Mouse (Mus musculus): Measurements from ENCODE around the gene Polr2e. TPM values are rescaled to one million over a fixed set of nuclear protein-coding genes. Genes with fewer than 3 reads are reported as not detected.

Polr2e gene
- polyA plus RNA-seq, 1 experiment from 2014 or later: 308 TPM

Other genes starting within 250 kb of the Polr2e start
- not detected in 2 replicates for gene Prss57, start 248.8 kb downstream of the Polr2e start, polyA plus RNA-seq (2014; fragmentation: Nextera tagmentation; extraction: Ambion mirVana)
- gene Palm, start 246.2 kb downstream of the Polr2e start, polyA plus RNA-seq (2014; fragmentation: Nextera tagmentation; extraction: Ambion mirVana): 108 and 109 TPM in 2 replicates
- 0.21 and 0.29 TPM in 2 replicates for gene Misp, start 218.8 kb downstream of the Polr2e start, polyA plus RNA-seq (2014; fragmentation: Nextera tagmentation; extraction: Ambion mirVana)
- 328 and 351 TPM in 2 replicates for gene Ptbp1, start 185.4 kb downstream of the Polr2e start, polyA plus RNA-seq (2014; fragmentation: Nextera tagmentation; extraction: Ambion mirVana)
- 16.0 and 19.6 TPM in 2 replicates for gene Prtn3, start 165.3 kb downstream of the Polr2e start, polyA plus RNA-seq (2014; fragmentation: Nextera tagmentation; extraction: Ambion mirVana)
- 95.1 and 95.7 TPM in 2 replicates for gene Plppr3, start 165.2 kb downstream of the Polr2e start, polyA plus RNA-seq (2014; fragmentation: Nextera tagmentation; extraction: Ambion mirVana)
- 0.20 TPM in 1 of 2 replicates, not detected in the other for gene Elane, start 153.5 kb downstream of the Polr2e start, polyA plus RNA-seq (2014; fragmentation: Nextera tagmentation; extraction: Ambion mirVana)
- gene Cfd, start 148.9 kb downstream of the Polr2e start, polyA plus RNA-seq (2014; fragmentation: Nextera tagmentation; extraction: Ambion mirVana): not detected in 2 replicates
- gene Med16, start 130.9 kb downstream of the Polr2e start, polyA plus RNA-seq (2014; fragmentation: Nextera tagmentation; extraction: Ambion mirVana): 43.1 and 43.8 TPM in 2 replicates
- gene Gm26602, start 128.9 kb downstream of the Polr2e start, polyA plus RNA-seq (2014; fragmentation: Nextera tagmentation; extraction: Ambion mirVana): 6.7 TPM in 1 of 2 replicates, not detected in the other
- 0.21 and 0.34 TPM in 2 replicates for gene Kiss1r, start 122.8 kb downstream of the Polr2e start, polyA plus RNA-seq (2014; fragmentation: Nextera tagmentation; extraction: Ambion mirVana)
- gene R3hdm4, start 118.6 kb downstream of the Polr2e start, polyA plus RNA-seq (2014; fragmentation: Nextera tagmentation; extraction: Ambion mirVana): 133 and 138 TPM in 2 replicates
- 11.8 and 12.9 TPM in 2 replicates for gene Arid3a, start 112.8 kb downstream of the Polr2e start, polyA plus RNA-seq (2014; fragmentation: Nextera tagmentation; extraction: Ambion mirVana)
- 141 and 144 TPM in 2 replicates for gene Wdr18, start 79.6 kb downstream of the Polr2e start, polyA plus RNA-seq (2014; fragmentation: Nextera tagmentation; extraction: Ambion mirVana)
- gene Grin3b, start 69.1 kb downstream of the Polr2e start, polyA plus RNA-seq (2014; fragmentation: Nextera tagmentation; extraction: Ambion mirVana): 0.23 and 0.41 TPM in 2 replicates
- 15.7 and 15.9 TPM in 2 replicates for gene Tmem259, start 55.5 kb downstream of the Polr2e start, polyA plus RNA-seq (2014; fragmentation: Nextera tagmentation; extraction: Ambion mirVana)
- gene Cnn2, start 51.2 kb downstream of the Polr2e start, polyA plus RNA-seq (2014; fragmentation: Nextera tagmentation; extraction: Ambion mirVana): 250 and 255 TPM in 2 replicates
- 1.3 and 1.4 TPM in 2 replicates for gene Abca7, start 43.3 kb downstream of the Polr2e start, polyA plus RNA-seq (2014; fragmentation: Nextera tagmentation; extraction: Ambion mirVana)
- gene Arhgap45, start 23.1 kb downstream of the Polr2e start, polyA plus RNA-seq (2014; fragmentation: Nextera tagmentation; extraction: Ambion mirVana): 8.5 and 10.8 TPM in 2 replicates
- gene Gpx4, start 7.4 kb upstream of the Polr2e start, polyA plus RNA-seq (2014; fragmentation: Nextera tagmentation; extraction: Ambion mirVana): 475 and 534 TPM in 2 replicates
- gene Sbno2, start 65.8 kb upstream of the Polr2e start, polyA plus RNA-seq (2014; fragmentation: Nextera tagmentation; extraction: Ambion mirVana): 8.1 and 10.8 TPM in 2 replicates
- 23.6 and 27.1 TPM in 2 replicates for gene Stk11, start 76.0 kb upstream of the Polr2e start, polyA plus RNA-seq (2014; fragmentation: Nextera tagmentation; extraction: Ambion mirVana)
- 416 and 426 TPM in 2 replicates for gene Atp5d, start 98.8 kb upstream of the Polr2e start, polyA plus RNA-seq (2014; fragmentation: Nextera tagmentation; extraction: Ambion mirVana)
- gene Cbarp, start 101.0 kb upstream of the Polr2e start, polyA plus RNA-seq (2014; fragmentation: Nextera tagmentation; extraction: Ambion mirVana): 4.7 and 6.5 TPM in 2 replicates
- 59.3 and 60.9 TPM in 2 replicates for gene Midn, start 108.5 kb upstream of the Polr2e start, polyA plus RNA-seq (2014; fragmentation: Nextera tagmentation; extraction: Ambion mirVana)
- gene Cirbp, start 126.2 kb upstream of the Polr2e start, polyA plus RNA-seq (2014; fragmentation: Nextera tagmentation; extraction: Ambion mirVana): 67.9 and 68.1 TPM in 2 replicates
- gene 1600002K03Rik, start 133.1 kb upstream of the Polr2e start, polyA plus RNA-seq (2014; fragmentation: Nextera tagmentation; extraction: Ambion mirVana): 5.9 and 7.2 TPM in 2 replicates
- 51.3 and 54.8 TPM in 2 replicates for gene Efna2, start 139.7 kb upstream of the Polr2e start, polyA plus RNA-seq (2014; fragmentation: Nextera tagmentation; extraction: Ambion mirVana)
- gene Mum1, start 186.6 kb upstream of the Polr2e start, polyA plus RNA-seq (2014; fragmentation: Nextera tagmentation; extraction: Ambion mirVana): 84.6 and 87.1 TPM in 2 replicates
- 266 and 281 TPM in 2 replicates for gene Ndufs7, start 209.3 kb upstream of the Polr2e start, polyA plus RNA-seq (2014; fragmentation: Nextera tagmentation; extraction: Ambion mirVana)
- gene Gamt, start 221.2 kb upstream of the Polr2e start, polyA plus RNA-seq (2014; fragmentation: Nextera tagmentation; extraction: Ambion mirVana): 18.9 and 20.1 TPM in 2 replicates
- gene Dazap1, start 221.7 kb upstream of the Polr2e start, polyA plus RNA-seq (2014; fragmentation: Nextera tagmentation; extraction: Ambion mirVana): 51.7 and 55.6 TPM in 2 replicates